Mouse (Mus musculus): Measurements from ENCODE around the gene Usp17lc. TPM values are rescaled to one million over a fixed set of nuclear protein-coding genes. Genes with fewer than 3 reads are reported as not detected.

Gene Usp17lc
- polyA plus RNA-seq (2012; rRNA removed): not detected in 2 replicates

GRCm38 (mm10) chr7:103414772-103415171 is at the start of gene Usp17lc:
Gene Usp17lc (plus strand): TSS chr7:103415072.

GRCm38 (mm10) chr7:103386077-103386476 is 28.8 kb upstream of the Usp17lc start, which contains the start of gene Olfr603:
Gene Olfr603 (minus strand): TSS chr7:103386177.

GRCm38 (mm10) chr7:103445339-103445738 is 30.5 kb downstream of the Usp17lc start, which contains the start of gene Olfr605:
Gene Olfr605 (minus strand): TSS chr7:103445439.

GRCm38 (mm10) chr7:103448746-103449145 is 33.9 kb downstream of the Usp17lc start, which contains the start of gene Olfr606:
Gene Olfr606 (plus strand): TSS chr7:103449046.

Other genes starting within 250 kb of the Usp17lc start
- gene Olfr591, start 236.7 kb upstream of the Usp17lc start, polyA plus RNA-seq (2012; rRNA removed): not detected in 2 replicates
- gene Olfr592, start 230.3 kb upstream of the Usp17lc start, polyA plus RNA-seq (2012; rRNA removed): not detected in 2 replicates
- gene Olfr593, start 203.2 kb upstream of the Usp17lc start, polyA plus RNA-seq (2012; rRNA removed): not detected in 2 replicates
- gene Olfr594, start 198.1 kb upstream of the Usp17lc start, polyA plus RNA-seq (2012; rRNA removed): not detected in 2 replicates
- gene Usp17ld, start 162.6 kb upstream of the Usp17lc start, polyA plus RNA-seq (2012; rRNA removed): not detected in 2 replicates
- gene Olfr596, start 109.4 kb upstream of the Usp17lc start, polyA plus RNA-seq (2012; rRNA removed): not detected in 2 replicates
- gene Olfr597, start 98.8 kb upstream of the Usp17lc start, polyA plus RNA-seq (2012; rRNA removed): not detected in 2 replicates
- gene Olfr598, start 91.5 kb upstream of the Usp17lc start, polyA plus RNA-seq (2012; rRNA removed): not detected in 2 replicates
- gene Olfr599, start 79.2 kb upstream of the Usp17lc start, polyA plus RNA-seq (2012; rRNA removed): not detected in 2 replicates
- gene Olfr600, start 65.4 kb upstream of the Usp17lc start, polyA plus RNA-seq (2012; rRNA removed): not detected in 2 replicates
- not detected in 2 replicates for gene Olfr601, start 52.4 kb upstream of the Usp17lc start, polyA plus RNA-seq (2012; rRNA removed)
- not detected in 2 replicates for gene Olfr603, start 28.9 kb upstream of the Usp17lc start, polyA plus RNA-seq (2012; rRNA removed)
- gene Olfr605, start 30.4 kb downstream of the Usp17lc start, polyA plus RNA-seq (2012; rRNA removed): not detected in 2 replicates
- not detected in 2 replicates for gene Olfr606, start 34.0 kb downstream of the Usp17lc start, polyA plus RNA-seq (2012; rRNA removed)
- gene Olfr607, start 49.1 kb downstream of the Usp17lc start, polyA plus RNA-seq (2012; rRNA removed): not detected in 2 replicates
- not detected in 2 replicates for gene Olfr608, start 54.8 kb downstream of the Usp17lc start, polyA plus RNA-seq (2012; rRNA removed)
- gene Olfr609, start 83.0 kb downstream of the Usp17lc start, polyA plus RNA-seq (2012; rRNA removed): not detected in 2 replicates
- gene Olfr610, start 97.0 kb downstream of the Usp17lc start, polyA plus RNA-seq (2012; rRNA removed): not detected in 2 replicates
- not detected in 2 replicates for gene Olfr611, start 105.8 kb downstream of the Usp17lc start, polyA plus RNA-seq (2012; rRNA removed)
- gene Olfr612, start 127.6 kb downstream of the Usp17lc start, polyA plus RNA-seq (2012; rRNA removed): not detected in 2 replicates
- gene Olfr613, start 133.0 kb downstream of the Usp17lc start, polyA plus RNA-seq (2012; rRNA removed): not detected in 2 replicates
- not detected in 2 replicates for gene Olfr615, start 141.0 kb downstream of the Usp17lc start, polyA plus RNA-seq (2012; rRNA removed)
- gene Olfr616, start 154.1 kb downstream of the Usp17lc start, polyA plus RNA-seq (2012; rRNA removed): not detected in 2 replicates
- gene Olfr617, start 158.0 kb downstream of the Usp17lc start, polyA plus RNA-seq (2012; rRNA removed): not detected in 2 replicates
- 0.02 TPM in 2 replicates for gene Olfr618, start 175.0 kb downstream of the Usp17lc start, polyA plus RNA-seq (2012; rRNA removed)
- gene Olfr619, start 185.5 kb downstream of the Usp17lc start, polyA plus RNA-seq (2012; rRNA removed): not detected in 2 replicates
- gene Olfr620, start 197.5 kb downstream of the Usp17lc start, polyA plus RNA-seq (2012; rRNA removed): not detected in 2 replicates
- gene Olfr622, start 227.6 kb downstream of the Usp17lc start, polyA plus RNA-seq (2012; rRNA removed): not detected in 2 replicates
- gene Olfr623, start 248.6 kb downstream of the Usp17lc start, polyA plus RNA-seq (2012; rRNA removed): not detected in 2 replicates

All from central nervous system, embryonic 11.5 days (tissue).